Mouse (Mus musculus) cerebellum, adult 2 months (tissue): ENCODE measurements around the gene Ehd1. TPM values are rescaled to one million over a fixed set of nuclear protein-coding genes. Genes with fewer than 3 reads are reported as not detected.
A peak's percentile ranks its signal among the peaks of the same experiment; 100 is the strongest.

Source experiments
- DNase-seq, 2 experiments: peaks; one replicate each; pipeline ENCODE4 v3.0.0; 2021
- H3K27ac ChIP-seq: fragments of 200-500 bp; 2 replicates; pipeline ENCODE4 v1.5.1; 2012; ENCODE audit warnings: low read length, control low read depth, inconsistent platforms; ENCODE audit not compliant: insufficient read depth
- H3K27me3 ChIP-seq: fragments of 200-500 bp; 2 replicates; pipeline ENCODE4 v1.6.1; 2012; ENCODE audit warnings: inconsistent platforms, mild to moderate bottlenecking, low read length, moderate library complexity; ENCODE audit not compliant: control insufficient read depth, insufficient read depth
- H3K4me1 ChIP-seq: fragments of 200-500 bp; 2 replicates; pipeline ENCODE4 v1.6.1; 2011; ENCODE audit warnings: low read length; ENCODE audit not compliant: control insufficient read depth, insufficient read depth
- H3K4me3 ChIP-seq: fragments of 200-500 bp; replicated peaks from 2 replicates; pipeline ENCODE3; 2011; ENCODE audit warnings: mild to moderate bottlenecking, low read depth, low read length, control low read depth; ENCODE audit not compliant: insufficient read depth
- CTCF ChIP-seq: fragments of 200-500 bp; IDR thresholded peaks from 2 replicates; pipeline ENCODE4 v1.5.1; 2011; ENCODE audit warnings: low read depth, mild to moderate bottlenecking, control low read depth, low read length, moderate library complexity, borderline replicate concordance; ENCODE audit not compliant: insufficient read depth
- POLR2A ChIP-seq: fragments of 200-500 bp; IDR thresholded peaks from 2 replicates; pipeline ENCODE4 v1.6.1; 2011; ENCODE audit warnings: low read length, control low read depth, borderline replicate concordance; ENCODE audit not compliant: insufficient read depth
- WGBS: fragments of 180-500 bp; shearing (Covaris S2); methylation state at CpG from one replicate; pipeline ENCODE4 v1.1.7; 2018; 5-methylcytosine and 5-hydroxymethylcytosine counted together
- polyA plus RNA-seq: library from polyadenylated mRNA; depleted of rRNA; stranded (reverse); fragments of >200 nt; gene quantifications from 2 replicates; pipeline ENCODE4 v1.2.3, GENCODE M21; 2012

Ehd1 gene
- polyA plus RNA-seq, 1 experiment, result 168 TPM

GRCm38 (mm10) chr19:6321786-6322621 lies 45.5 kb downstream of the Ehd1 start:
- TF ChIP-seq POLR2A, result no peak
- TF ChIP-seq CTCF, result no peak
- peak; percentile 27 to 62 for DNase-seq
- Histone ChIP-seq H3K4me3 (no peak overlapping the region), H3K27ac (no peak overlapping the region), H3K27me3 (no peaks in the 10 kb centered on the region), H3K4me1 (peaks cover 2% of the 10 kb centered on the region; the same call in 1 of the 2 replicates)
- WGBS, result 77% methylated on average over 33 of the region's 33 CpGs

- no peak overlapping the region for H3K4me3 ChIP-seq
- TF ChIP-seq CTCF, result no peak
These were observed 48.2 kb downstream of the Ehd1 start for GRCm38 (mm10) chr19:6324751-6325150.

GRCm38 (mm10) chr19:6331178-6331577 lies 54.7 kb downstream of the Ehd1 start:
- TF ChIP-seq CTCF, result no peak
- no peak for TF ChIP-seq POLR2A
- no peaks in the 10 kb centered on the region for H3K27me3 ChIP-seq
- H3K4me3 ChIP-seq, result no peak overlapping the region
- DNase-seq, result no peak
- peaks cover 3% of the 10 kb centered on the region; the same call in 1 of the 2 replicates for H3K4me1 ChIP-seq
- no peak overlapping the region for H3K27ac ChIP-seq
- 55% methylated on average over 5 of the region's 5 CpGs for WGBS

More at GRCm38 (mm10) chr19:6324751-6325150, 48.2 kb downstream of the Ehd1 start:
- H3K27me3 ChIP-seq, result no peaks in the 10 kb centered on the region
- 77% methylated on average over 9 of the region's 9 CpGs for WGBS
- H3K27ac ChIP-seq, result no peak overlapping the region
- H3K4me1 ChIP-seq, result peaks cover 2% of the 10 kb centered on the region; the same call in 1 of the 2 replicates
- DNase-seq, result no peak

DNA sequence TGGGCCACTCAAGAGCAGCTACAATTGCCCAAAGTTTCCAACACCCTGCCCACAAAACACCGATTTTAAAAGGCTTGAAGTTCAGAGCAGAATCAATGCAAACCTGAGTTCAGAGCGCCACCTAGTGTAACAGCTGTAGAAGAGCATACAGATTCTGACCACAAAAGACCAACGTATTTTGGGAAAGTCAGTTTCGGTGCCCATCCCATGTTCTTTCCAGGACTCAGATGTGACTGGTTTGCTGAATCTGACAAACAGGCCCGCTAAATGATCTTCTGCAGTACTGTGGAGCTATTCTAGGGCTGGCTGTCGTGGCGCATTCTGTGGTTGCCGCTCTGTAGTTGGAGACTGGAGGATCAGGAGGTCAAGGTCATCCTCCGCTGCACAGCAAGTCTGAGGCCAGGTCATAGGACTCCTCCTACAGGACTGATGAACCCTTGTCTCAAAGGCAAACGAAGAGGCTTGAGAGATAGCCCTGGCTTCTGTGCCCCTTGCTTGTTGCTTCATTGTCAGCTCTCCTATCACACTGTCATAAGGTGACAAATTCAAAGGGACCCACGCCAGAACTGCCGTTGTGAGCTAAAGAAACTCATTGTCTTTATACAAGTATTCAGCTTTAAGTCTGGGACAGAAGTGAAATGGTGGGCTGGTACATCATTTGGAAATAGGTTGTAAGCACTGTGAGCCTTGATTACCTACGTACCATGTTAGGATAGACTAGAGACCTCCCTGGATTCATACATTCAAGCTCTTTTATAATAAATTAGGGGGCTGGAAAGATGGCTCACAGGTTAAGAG lies 55.4 kb downstream of the Ehd1 start:
- Histone ChIP-seq H3K4me1 (peaks cover 9% of the 10 kb centered on the region), H3K27ac (no peak overlapping the region), H3K27me3 (no peaks in the 10 kb centered on the region), H3K4me3 (no peak overlapping the region)
- WGBS, result 20% methylated on average over 13 of the region's 13 CpGs
- DNase-seq, result peak; percentile 56 to 69
- TF ChIP-seq CTCF, result peak; percentile 65
- TF ChIP-seq POLR2A, result no peak

- Histone ChIP-seq H3K4me1 (peaks cover 12% of the 10 kb centered on the region), H3K27me3 (no peaks in the 10 kb centered on the region), H3K4me3 (no peak overlapping the region), H3K27ac (no peak overlapping the region)
- TF ChIP-seq CTCF (no peak), POLR2A (no peak)
- WGBS, result 68% methylated on average over 9 of the region's 9 CpGs
- peak in 1 of 2 experiments; percentile 14 for DNase-seq
These were observed 57.5 kb downstream of the Ehd1 start for GRCm38 (mm10) chr19:6333761-6334595.

GRCm38 (mm10) chr19:6334673-6335457 lies 58.3 kb downstream of the Ehd1 start, which contains the start of gene Men1:
Gene Men1 (plus strand): TSS chr19:6334979.
- Histone ChIP-seq H3K27ac (peak within 1 kb of the TSS; percentile 53), H3K4me3 (peak within 1 kb of the TSS; percentile 68), H3K4me1 (peaks cover 12% of the 10 kb centered on the region), H3K27me3 (no peaks in the 10 kb centered on the region)
- DNase-seq, result peak; percentile 93 to 97
- under 1% methylated on average over 41 of the region's 43 CpGs for WGBS
- TF ChIP-seq CTCF (0 out of 2 replicates have a peak, but pooled peaks have one; percentile 14), POLR2A (peak; percentile 48; the same call in 1 of the 2 replicates)
